Mouse (Mus musculus) spleen, adult 2 months (tissue): ENCODE results near the gene Rnf130.

ENCODE experiments used
- CTCF ChIP-seq: fragments of 200-500 bp; IDR thresholded peaks from 2 replicates; pipeline ENCODE4 v1.5.1; 2011; ENCODE audit warnings: mild to moderate bottlenecking, inconsistent platforms; ENCODE audit not compliant: insufficient read depth, insufficient read length, insufficient replicate concordance; ENCODE audit errors: extremely low read depth
- POLR2A ChIP-seq: fragments of 200-500 bp; IDR thresholded peaks from 2 replicates; pipeline ENCODE4 v1.6.1; 2011; ENCODE audit warnings: low read depth, low read length, inconsistent platforms

- no peak for TF ChIP-seq CTCF
- TF ChIP-seq POLR2A: no peak
These were observed 23.0 kb downstream of the Rnf130 start for GRCm38 (mm10) chr11:50048115-50048514.
